Mouse (Mus musculus) adrenal gland, adult 8-10 months (tissue): ENCODE measurements around the gene Elf5. TPM values are rescaled to one million over a fixed set of nuclear protein-coding genes. Genes with fewer than 3 reads are reported as not detected.

Experiments used
- DNase-seq: peaks from one replicate; pipeline ENCODE4 v3.0.0; 2022
- total RNA-seq, 4 experiments: library from RNA; stranded (reverse); gene quantifications; 2 replicates each; pipeline ENCODE4 v1.2.4; 2022

Gene Elf5
- not detected for total RNA-seq

DNA sequence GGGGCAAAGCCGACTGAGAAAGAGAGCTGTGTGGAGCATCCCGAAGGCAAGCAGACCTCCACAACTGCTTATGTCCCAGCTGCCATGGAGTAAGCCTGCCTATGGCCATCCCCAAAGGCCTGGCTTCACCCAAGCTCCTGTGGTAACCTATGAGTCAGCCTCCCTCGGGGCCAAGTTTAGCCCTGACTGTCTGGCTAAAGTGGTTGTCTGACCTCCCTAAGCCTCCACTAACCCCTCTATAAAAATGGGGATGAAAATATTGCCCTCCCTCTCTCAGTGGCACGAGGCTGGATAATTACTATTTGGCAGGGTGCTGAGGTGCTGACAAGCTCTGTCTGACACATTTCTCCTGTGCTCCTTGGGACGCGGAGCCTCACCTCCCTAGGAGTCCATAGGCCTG lies at the start of gene Elf5:
Gene Elf5, plus strand, starts transcription at position 341 of the 400 bp plus-strand sequence.
- DNase-seq: no peak

DNA sequence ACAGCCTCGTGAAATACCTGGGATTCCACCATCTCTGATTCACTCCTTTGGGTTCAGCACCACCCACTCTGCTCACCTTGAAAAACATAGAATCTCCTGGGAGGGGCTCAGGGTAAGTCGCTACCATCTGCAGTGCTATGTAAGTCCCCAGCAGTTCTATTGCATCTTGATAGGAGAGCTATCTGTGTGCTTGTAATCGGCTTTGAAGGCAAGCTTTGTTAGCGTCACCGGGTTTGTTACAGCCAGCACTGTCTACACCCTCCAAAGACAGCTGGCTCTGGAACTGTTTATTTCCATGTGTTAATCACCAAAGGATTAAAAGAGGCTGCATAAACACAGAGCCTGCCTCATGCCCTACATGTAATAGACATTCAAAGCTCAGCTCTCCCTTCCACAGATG lies 38.9 kb upstream of the Elf5 start:
- DNase-seq: no peak

- no peak for DNase-seq
Observed at GRCm38 (mm10) chr2:103379502-103380160, 31.9 kb upstream of the Elf5 start.

DNA sequence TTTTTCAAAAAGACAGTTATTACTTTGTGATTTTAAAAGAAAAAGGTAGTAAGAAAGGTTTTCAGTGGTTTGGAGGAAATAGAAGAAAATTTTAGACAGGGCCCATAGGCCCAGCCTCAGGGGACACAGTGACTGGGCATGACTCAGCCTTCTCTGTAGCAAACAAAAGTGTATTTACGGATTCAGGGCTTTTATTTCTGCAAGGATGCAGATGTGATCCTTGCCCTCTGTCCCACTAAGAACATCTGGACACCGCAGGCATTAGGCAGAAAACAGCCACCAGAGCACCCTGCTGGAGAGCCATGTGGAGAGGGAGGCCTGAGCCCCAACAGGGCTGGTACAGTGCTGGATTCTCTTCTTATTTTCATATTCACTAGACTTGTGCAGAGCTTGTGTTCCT lies 29.3 kb upstream of the Elf5 start:
- DNase-seq: no peak

DNA sequence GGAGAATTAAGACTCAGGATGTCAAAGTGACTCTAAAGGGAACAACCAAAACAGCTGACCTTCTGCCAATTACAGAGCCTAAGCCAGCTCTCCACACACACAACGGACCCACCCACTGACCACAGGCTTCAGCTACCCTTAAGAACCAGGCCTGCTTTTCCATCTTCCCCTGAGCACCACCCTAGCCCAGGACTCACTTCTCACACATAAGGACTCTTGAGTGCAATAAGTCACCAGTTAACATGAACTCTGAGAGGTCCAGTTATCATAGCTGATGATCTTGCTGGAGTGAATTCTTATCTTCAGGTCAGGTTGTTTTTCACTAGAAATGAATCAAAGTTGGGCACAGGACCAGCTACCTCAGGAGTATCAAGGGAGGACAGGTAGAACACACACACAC lies 23.6 kb upstream of the Elf5 start:
- no peak for DNase-seq

DNA sequence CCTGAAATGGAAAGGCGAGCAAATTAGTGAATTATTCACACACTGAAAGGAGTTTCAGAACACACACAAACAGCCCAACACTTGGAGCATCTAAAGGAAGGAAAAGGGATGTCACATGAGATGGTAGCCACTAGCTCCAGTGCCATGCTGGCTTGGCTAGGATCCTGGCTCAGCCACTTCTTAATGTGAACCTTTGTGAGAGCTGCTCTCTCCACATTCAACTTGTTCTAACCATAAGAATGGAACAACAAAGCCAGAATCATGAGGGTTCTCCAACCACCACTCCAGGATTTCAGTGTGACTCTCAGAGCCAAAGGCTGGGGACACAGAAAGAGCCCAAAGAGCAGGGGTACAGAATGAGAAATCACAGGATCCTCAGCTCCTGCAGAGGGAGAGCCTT lies 23.2 kb upstream of the Elf5 start:
- no peak for DNase-seq

- DNase-seq: no peak
Observed at GRCm38 (mm10) chr2:103390086-103390988, 21.2 kb upstream of the Elf5 start.

DNA sequence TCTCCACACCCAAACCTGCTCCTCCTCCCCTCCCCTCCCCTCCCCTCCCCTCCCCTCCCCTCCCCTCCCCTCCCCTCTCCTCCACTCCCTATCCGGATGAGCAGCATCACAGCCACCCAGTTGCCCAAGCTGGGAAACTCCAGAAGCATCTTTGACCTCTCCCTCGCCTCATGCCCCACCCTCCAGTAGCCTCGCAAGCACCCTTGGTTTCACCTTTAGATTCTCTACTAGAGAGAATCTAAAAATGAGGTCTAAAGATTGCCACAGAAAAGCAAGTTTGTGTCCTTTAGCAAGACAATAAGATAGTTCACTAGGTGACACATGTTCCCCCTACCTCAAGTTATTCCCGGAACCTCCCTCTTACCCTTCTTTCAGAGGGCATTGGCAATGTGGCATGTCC lies 19.9 kb upstream of the Elf5 start:
- no peak for DNase-seq

DNA sequence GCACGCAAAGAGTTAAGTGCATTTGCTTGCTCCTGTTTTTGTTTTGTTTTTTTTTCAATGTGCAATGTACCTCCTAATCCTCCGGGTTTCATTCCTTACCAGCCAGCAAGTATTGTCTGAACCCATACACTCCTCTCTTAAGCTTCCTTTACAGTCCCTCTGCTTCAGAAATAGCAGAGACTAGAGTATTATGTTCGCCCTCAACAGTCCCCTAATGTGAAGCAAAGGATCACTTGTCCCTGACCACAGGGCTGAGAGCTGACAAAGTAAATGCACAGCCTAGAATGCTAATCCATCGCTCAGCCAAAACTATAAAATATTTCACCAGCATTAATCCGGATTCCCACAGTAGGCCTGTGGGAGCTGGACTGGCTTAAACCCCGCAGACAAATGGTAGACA lies 13.4 kb upstream of the Elf5 start:
- no peak for DNase-seq

GRCm38 (mm10) chr2:103400691-103401090 lies 10.8 kb upstream of the Elf5 start:
- DNase-seq: no peak

GRCm38 (mm10) chr2:103406239-103406638 lies 5.2 kb upstream of the Elf5 start:
- no peak for DNase-seq

GRCm38 (mm10) chr2:103411816-103412215 lies 328 bp downstream of the Elf5 start:
- no peak for DNase-seq

DNA sequence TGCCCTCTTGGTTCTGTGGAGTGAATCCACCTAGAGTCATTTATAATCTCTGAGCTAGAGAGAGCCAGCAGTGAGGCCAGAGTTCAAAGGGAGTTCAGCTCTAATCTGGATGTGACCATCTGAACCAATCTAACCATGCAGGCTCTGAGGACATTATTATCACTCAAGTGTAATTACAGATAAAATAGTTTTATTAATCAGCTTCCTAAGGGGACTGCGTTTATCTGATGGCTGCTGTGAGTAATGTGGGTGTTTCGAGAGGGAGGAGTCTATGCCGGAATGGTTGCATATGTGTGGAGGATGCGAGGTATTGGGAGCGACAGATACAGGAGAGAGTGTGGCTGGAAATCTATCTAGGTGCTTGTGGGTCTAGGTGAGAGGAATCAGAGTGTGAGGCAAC lies 1.9 kb downstream of the Elf5 start:
- DNase-seq: no peak

- DNase-seq: no peak
Observed at GRCm38 (mm10) chr2:103415774-103416173, 4.3 kb downstream of the Elf5 start.

DNA sequence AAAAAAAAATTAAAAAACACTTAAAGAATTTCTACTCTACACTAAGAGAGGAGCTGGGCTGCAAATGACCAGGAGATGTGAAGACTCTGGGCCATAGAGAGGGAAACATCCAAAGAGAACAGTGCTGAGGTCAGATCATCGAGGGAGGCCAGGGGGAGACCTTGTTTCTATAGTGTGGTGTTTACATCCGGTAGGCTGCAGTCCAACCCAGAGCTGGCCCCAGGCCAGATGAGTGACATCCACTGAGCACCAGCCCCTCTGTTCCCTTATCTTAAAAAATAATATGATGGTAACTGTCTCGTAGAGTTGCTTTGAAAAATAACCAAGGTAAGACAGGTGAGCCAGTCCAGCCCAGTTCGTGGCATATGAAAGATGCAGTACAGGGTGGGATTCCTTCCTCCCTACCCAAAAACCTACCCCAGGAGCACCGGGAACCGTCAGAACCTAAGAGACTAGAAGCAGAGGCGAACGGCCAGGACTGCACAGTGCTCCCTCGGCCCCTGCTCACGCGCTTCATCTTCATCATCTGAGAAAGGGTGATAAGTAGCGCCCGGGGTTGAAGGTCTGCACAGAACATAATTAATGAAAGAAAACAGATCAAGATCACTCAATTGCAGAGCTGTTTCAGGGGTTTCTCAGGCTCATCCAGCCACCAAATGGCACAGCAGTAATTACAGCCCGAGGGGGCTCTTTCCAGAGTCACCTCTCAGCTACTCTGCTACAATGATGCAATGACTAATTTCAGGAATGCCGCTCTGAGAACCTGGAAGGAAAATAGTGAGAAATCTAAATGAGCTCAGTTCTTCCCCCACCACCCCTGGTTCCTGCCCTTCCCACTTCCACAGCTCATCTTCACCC lies 9.4 kb downstream of the Elf5 start:
- DNase-seq: no peak

GRCm38 (mm10) chr2:103423884-103424283 lies 12.4 kb downstream of the Elf5 start:
- no peak for DNase-seq

GRCm38 (mm10) chr2:103424349-103425026 lies 13.0 kb downstream of the Elf5 start:
- peak; percentile 18 for DNase-seq

DNA sequence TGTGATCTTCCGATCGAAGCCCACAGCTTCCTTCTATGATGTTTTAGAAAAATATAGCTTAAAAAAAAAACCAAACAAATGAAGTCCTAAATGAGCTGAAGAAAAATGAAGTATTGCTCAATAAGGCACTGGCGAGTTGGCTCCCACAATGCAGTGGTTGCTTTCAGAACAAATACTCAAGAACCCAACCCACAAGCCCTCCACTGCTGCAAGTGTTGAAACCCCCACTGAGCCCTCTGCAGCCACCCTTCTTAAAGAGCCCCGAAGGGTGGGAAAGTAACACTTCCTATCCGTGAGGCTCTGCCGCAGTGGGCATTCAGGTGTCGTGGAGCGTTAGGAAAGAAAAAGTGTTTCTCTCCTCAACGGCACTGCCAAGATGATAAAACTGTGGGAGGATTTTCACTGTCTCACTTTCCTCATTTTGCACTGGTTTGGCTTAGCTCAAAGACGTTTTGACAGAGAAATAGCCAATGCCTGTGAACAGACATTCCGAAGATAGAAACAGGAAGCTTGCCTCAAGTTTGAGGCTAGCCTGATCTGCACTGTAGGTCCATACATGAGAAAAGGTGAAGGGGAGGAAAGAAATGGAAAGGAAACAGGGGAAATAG lies 14.1 kb downstream of the Elf5 start:
- no peak for DNase-seq

GRCm38 (mm10) chr2:103428356-103428755 lies 16.9 kb downstream of the Elf5 start:
- DNase-seq: no peak

GRCm38 (mm10) chr2:103430712-103431111 lies 19.2 kb downstream of the Elf5 start:
- no peak for DNase-seq

DNA sequence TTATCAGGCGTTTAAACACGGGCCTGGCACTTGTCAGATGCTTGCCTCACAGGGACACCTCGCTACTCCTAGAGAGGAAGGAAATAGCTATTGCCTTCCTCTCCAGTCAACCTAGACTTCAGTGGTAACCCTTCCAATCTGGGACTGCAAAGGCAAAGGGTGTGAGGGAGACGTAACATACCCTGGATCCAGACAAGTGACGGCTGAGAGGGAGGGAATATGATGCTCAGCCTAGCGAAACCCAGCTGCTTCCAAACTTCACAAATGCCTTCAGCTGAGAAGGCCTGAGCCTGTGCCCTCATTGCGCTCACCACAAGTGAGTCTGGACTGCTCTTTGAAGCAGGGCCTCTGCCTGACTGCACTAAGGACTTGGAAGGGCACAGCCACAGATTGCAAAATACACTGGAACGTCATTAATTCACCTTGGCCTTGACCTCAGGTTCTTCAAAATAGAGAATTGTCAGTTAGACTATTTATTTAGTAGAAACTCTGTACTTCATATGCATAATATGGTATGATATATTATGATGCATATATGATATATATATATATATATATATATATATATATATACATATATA lies 21.3 kb downstream of the Elf5 start:
- DNase-seq: peak; percentile 30

DNA sequence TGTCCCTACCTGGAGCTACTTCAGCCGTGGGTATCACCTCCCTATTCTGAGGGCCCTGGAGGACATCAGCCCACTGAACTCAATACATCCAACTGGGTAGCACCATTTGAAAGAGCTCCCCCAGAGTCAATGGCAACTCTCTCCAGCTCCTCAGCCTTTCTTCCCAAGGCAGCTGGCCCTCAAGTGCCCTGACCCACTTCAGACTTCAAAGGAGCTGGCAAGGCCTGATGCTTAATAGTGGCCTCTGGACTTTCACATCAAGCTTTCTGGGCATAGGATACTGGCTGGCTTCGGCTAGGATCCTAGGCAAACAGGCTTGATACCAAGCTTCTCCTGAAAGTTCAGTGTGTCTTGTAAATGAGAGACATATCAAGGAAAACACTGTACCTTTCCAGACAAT lies 23.6 kb downstream of the Elf5 start:
- peak; percentile 13 for DNase-seq
